Mouse (Mus musculus): ENCODE results near the gene Olfr1360. TPM values are rescaled to one million over a fixed set of nuclear protein-coding genes. Genes with fewer than 3 reads are reported as not detected.

The Olfr1360 gene
- total RNA-seq (2023): not detected

GRCm38 (mm10) chr13:21677305-21677704, at the start of gene Olfr1360:
Gene Olfr1360 (minus strand): TSS chr13:21677405.

DNA sequence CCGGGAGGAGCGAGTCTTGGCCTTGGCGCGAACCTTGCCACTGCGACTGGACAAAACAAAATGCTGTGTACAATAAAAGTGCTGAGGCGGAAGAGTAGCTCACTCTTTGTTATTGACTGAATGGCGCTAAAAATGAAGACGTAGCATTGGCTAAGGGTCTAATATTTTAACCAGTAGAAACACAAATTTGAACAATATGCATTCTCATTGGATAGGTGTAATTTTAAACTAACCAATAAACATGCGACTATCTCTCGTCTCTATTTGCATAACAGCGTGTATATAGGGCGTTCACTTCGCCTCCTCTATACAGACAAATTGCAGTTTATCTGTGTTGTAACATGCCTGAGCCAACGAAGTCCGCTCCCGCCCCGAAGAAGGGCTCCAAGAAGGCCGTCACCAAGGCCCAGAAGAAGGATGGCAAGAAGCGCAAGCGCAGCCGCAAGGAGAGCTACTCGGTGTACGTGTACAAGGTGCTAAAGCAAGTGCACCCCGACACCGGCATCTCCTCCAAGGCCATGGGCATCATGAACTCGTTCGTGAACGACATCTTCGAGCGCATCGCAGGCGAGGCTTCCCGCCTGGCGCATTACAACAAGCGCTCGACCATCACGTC, 44.7 kb upstream of the Olfr1360 start, which contains the start of gene Hist1h2bm:
Hist1h2bm (plus strand) TSS at position 288 of the 616 bp plus-strand sequence.

DNA sequence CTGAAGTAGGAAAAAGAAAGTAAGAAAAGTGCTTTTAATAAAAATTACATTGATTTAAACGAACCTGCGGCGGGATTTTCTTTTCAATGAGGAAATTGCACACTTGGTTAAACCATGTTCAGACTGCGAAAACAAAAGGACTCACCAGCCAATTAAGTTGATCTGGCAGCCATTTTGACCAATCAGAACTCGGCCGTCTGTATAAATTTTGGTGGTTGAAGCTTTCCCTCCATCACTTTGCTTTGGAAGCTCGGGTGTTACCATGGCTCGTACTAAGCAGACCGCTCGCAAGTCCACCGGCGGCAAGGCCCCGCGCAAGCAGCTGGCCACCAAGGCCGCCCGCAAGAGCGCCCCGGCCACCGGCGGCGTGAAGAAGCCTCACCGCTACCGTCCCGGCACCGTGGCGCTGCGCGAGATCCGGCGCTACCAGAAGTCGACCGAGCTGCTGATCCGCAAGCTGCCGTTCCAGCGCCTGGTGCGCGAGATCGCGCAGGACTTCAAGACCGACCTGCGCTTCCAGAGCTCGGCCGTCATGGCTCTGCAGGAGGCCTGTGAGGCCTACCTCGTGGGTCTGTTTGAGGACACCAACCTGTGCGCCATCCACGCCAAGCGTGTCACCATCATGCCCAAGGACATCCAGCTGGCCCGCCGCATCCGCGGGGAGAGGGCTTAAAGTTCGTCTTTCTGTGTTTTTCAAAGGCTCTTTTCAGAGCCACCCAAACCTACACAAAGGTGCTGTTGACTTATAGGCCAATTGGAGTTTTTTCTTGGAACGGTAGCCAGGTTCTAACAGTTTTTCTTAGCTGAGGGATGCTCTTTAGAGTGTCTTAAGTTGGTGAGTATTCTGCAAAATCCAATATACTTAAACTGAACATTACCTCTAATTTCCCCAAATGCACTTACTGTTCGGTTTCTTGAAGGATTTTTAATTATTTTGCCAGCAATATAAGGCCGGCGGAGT, 40.5 kb upstream of the Olfr1360 start, which contains the start of gene Hist1h3h:
Hist1h3h (plus strand) TSS at position 263 of the 961 bp plus-strand sequence.

GRCm38 (mm10) chr13:21715864-21716539, 38.8 kb upstream of the Olfr1360 start, which contains the start of the genes Hist1h2bl and Hist1h2ai:
Gene Hist1h2bl (minus strand): TSS chr13:21716143.
Gene Hist1h2ai (plus strand): TSS chr13:21716422.

DNA sequence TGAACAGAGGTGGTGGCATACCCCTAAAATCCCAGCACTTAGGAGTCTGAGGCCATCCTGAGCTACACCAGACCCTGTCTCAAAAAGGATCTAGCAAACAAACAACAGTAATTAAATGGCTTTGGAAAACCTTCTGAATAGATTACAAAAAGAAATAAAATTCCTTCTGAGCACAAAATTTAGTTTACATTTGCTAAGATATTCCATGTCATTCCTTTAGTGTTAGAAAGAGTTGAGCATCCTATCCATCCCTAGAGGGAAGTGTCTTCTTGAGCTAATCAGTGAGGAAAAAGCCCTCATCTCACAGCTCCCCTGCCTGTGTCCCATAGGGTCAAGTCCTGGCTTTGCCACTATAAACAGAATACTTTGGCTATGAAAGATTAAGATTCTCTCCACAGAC, 20.6 kb upstream of the Olfr1360 start, which contains the start of gene Olfr1359:
Olfr1359 (plus strand) TSS at position 301 of the 400 bp plus-strand sequence.

GRCm38 (mm10) chr13:21663286-21663685, 13.9 kb downstream of the Olfr1360 start, which contains the start of gene Olfr1361:
Gene Olfr1361 (minus strand): TSS chr13:21663386.

GRCm38 (mm10) chr13:21642418-21642817, 34.8 kb downstream of the Olfr1360 start, which contains the start of gene Olfr11:
Gene Olfr11 (minus strand): TSS chr13:21642518.

Other genes starting within 250 kb of the Olfr1360 start
- gene Pgbd1, start 236.3 kb downstream of the Olfr1360 start, total RNA-seq (2023): under 1 TPM in 1 of 2 experiments, not detected in 1; 0.38 TPM
- gene Zscan26, start 223.7 kb downstream of the Olfr1360 start, total RNA-seq (2023): 10 to 100 TPM; 44.5 to 50.7 TPM
- not detected for gene Nkapl, start 208.9 kb downstream of the Olfr1360 start, total RNA-seq (2023)
- not detected for gene Zkscan4, start 198.5 kb downstream of the Olfr1360 start, total RNA-seq (2023)
- not detected for gene Gm10065, start 198.0 kb downstream of the Olfr1360 start, total RNA-seq (2023)
- gene AK157302, start 182.2 kb downstream of the Olfr1360 start, total RNA-seq (2023): 1 to 10 TPM; 4.8 to 5.0 TPM
- gene Gm11273, start 176.0 kb downstream of the Olfr1360 start, total RNA-seq (2023): 10 to 100 TPM; 11.7 to 12.4 TPM
- gene Zkscan8, start 146.3 kb downstream of the Olfr1360 start, total RNA-seq (2023): 10 to 100 TPM; 12.2 to 23.2 TPM
- not detected for gene Olfr1366, start 134.6 kb downstream of the Olfr1360 start, total RNA-seq (2023)
- not detected for gene Olfr1535, start 117.5 kb downstream of the Olfr1360 start, total RNA-seq (2023)
- gene Olfr1364, start 95.6 kb downstream of the Olfr1360 start, total RNA-seq (2023): not detected
- gene Olfr1362, start 63.4 kb downstream of the Olfr1360 start, total RNA-seq (2023): not detected
- gene Olfr11, start 34.9 kb downstream of the Olfr1360 start, total RNA-seq (2023): not detected
- not detected for gene Olfr1361, start 14.0 kb downstream of the Olfr1360 start, total RNA-seq (2023)
- not detected for gene Olfr1359, start 20.7 kb upstream of the Olfr1360 start, total RNA-seq (2023)
- gene Hist1h2bl, start 38.7 kb upstream of the Olfr1360 start, total RNA-seq (2023): 100 to 1,000 TPM; 101 to 113 TPM
- 100 to 1,000 TPM; 114 to 126 TPM for gene Hist1h2ai, start 39.0 kb upstream of the Olfr1360 start, total RNA-seq (2023)
- 100 to 1,000 TPM; 156 to 168 TPM for gene Hist1h3h, start 40.3 kb upstream of the Olfr1360 start, total RNA-seq (2023)
- gene Hist1h2bm, start 44.6 kb upstream of the Olfr1360 start, total RNA-seq (2023): 10 to 100 TPM in 1 of 2 experiments, 1 to 10 TPM in 1; 7.6 to 10.7 TPM
- gene Hist1h4j, start 57.7 kb upstream of the Olfr1360 start, total RNA-seq (2023): 10 to 100 TPM; 18.4 to 18.5 TPM
- 100 to 1,000 TPM; 328 to 393 TPM for gene Hist1h4k, start 73.1 kb upstream of the Olfr1360 start, total RNA-seq (2023)
- 10 to 100 TPM; 44.3 to 63.1 TPM for gene Hist1h2ak, start 76.4 kb upstream of the Olfr1360 start, total RNA-seq (2023)
- gene Hist1h2bn, start 76.7 kb upstream of the Olfr1360 start, total RNA-seq (2023): 100 to 1,000 TPM; 110 to 111 TPM
- 10 to 100 TPM; 75.2 to 83.5 TPM for gene Hist1h1b, start 103.2 kb upstream of the Olfr1360 start, total RNA-seq (2023)
- 100 to 1,000 TPM; 223 to 298 TPM for gene Hist1h3i, start 106.0 kb upstream of the Olfr1360 start, total RNA-seq (2023)
- gene Hist1h2an, start 109.8 kb upstream of the Olfr1360 start, total RNA-seq (2023): 10 to 100 TPM; 41.7 to 54.0 TPM
- 10 to 100 TPM; 52.4 to 61.6 TPM for gene Hist1h2bp, start 110.1 kb upstream of the Olfr1360 start, total RNA-seq (2023)
- gene Hist1h2bq, start 132.8 kb upstream of the Olfr1360 start, total RNA-seq (2023): 100 to 1,000 TPM; 251 to 269 TPM
- 100 to 1,000 TPM; 319 to 332 TPM for gene Hist1h2ao, start 133.1 kb upstream of the Olfr1360 start, total RNA-seq (2023)
- 100 to 1,000 TPM; 475 to 486 TPM for gene Hist1h4m, start 134.3 kb upstream of the Olfr1360 start, total RNA-seq (2023)
- gene Hist1h4n, start 154.8 kb upstream of the Olfr1360 start, total RNA-seq (2023): 100 to 1,000 TPM in 1 of 2 experiments, 10 to 100 TPM in 1; 62.8 to 128 TPM
- gene Hist1h2ap, start 156.1 kb upstream of the Olfr1360 start, total RNA-seq (2023): 10 to 100 TPM; 73.3 to 83.2 TPM
- 100 to 1,000 TPM; 244 to 262 TPM for gene Hist1h2br, start 156.3 kb upstream of the Olfr1360 start, total RNA-seq (2023)

Measured in B cell, adult 67 days (primary cell).